Mouse (Mus musculus) thymus, postnatal 36 days (tissue): ENCODE data around the gene Smarcal1.

Source experiments
- DNase-seq, 2 experiments: peaks; one replicate each; pipeline ENCODE4 v3.0.0; 2022; ENCODE audit warnings: mixed read lengths in 2 of 2

Smarcal1 gene

GRCm38 (mm10) chr1:72592350-72592749 lies 9.3 kb downstream of the Smarcal1 start:
- no peak for DNase-seq

DNA sequence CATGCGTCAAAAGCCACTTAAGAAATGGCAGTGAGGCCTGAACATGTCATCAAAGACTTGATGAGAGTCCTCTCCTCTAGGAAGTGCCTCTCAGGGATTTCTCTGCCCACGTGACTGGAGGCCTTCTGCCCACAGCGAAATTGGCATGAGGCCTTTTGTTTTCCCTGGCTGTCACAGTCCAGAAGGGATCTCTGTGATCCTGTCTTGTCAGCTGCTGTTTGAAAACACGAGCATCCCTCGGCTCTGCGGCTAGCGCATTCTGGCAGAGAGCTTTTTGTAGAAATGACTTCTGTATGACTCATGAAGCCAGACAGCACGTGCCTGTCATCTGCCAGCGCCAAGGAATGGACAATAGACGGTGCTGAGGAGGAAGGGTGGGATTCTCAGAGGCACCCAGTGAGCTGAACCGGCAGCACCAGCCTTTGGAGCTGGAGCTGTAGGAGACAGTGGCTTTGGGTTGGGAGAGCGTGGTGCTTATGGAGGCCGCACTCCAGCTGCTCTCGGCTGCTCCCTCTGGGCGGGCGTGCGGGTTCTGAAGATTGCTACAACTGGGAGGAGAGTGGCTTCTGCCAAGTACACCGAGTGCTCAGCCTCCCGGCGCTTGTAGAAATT lies 10.4 kb downstream of the Smarcal1 start:
- no peak for DNase-seq

DNA sequence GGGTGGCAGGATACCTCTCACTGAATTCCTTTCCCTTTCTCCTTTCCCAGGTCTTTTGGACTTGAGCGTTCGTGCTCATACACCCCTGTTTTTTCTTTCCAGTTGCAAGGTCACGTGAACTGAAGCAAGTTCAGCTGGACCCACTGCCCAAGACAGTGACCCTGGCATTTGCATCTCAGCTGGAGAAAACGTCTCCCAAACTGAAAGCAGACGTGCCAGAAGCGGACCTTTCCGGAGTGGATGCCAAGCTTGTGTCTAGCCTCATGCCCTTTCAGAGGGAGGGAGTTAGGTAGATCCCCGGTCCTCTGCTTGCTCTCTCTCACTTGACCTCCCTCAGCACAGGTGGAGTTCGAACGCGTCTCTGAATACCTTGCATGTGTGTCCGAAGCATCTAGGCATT lies 12.6 kb downstream of the Smarcal1 start:
- no peak for DNase-seq

DNA sequence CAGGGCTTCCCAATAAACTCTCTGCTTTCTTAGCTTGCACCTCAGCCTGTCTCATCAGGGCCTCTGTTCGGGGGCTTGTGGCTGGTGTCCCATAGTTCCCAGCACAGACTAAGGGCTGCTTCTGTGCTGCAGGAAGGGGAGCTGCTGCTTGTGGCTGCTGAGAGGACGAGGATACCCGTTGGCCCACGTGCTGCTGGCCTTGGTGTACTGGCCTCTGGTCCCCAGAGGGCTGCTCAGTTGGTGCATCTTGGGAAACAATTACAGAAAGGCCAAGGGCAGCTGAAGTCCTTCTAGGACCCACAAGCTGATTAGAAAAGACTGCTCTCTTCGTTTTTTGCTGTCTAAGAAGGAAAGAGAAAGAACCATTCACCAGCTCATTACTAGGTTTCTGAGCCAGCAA lies 13.2 kb downstream of the Smarcal1 start:
- DNase-seq: no peak

GRCm38 (mm10) chr1:72599146-72600101 lies 16.4 kb downstream of the Smarcal1 start:
- no peak for DNase-seq

DNA sequence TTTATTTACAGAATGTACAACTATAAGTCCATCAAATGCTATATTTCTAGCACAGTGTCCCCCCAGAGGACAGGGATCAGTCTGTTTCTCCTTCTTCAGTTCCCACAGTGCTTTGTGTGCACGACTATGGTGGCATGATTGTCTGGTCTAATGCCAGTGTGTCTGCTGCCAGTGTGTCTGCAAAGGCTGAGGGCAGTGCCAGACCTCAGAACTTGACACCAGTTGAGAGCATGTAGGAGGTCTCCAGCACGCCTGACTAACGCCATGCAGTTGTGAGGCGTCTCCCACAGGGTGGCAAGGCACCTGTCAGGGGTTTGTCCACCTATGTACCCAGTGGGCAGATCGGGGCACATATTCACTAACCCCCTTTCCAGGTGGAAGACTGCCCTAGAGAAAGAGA lies 17.7 kb downstream of the Smarcal1 start:
- DNase-seq: no peak

GRCm38 (mm10) chr1:72601233-72601632 lies 18.2 kb downstream of the Smarcal1 start:
- DNase-seq: no peak

DNA sequence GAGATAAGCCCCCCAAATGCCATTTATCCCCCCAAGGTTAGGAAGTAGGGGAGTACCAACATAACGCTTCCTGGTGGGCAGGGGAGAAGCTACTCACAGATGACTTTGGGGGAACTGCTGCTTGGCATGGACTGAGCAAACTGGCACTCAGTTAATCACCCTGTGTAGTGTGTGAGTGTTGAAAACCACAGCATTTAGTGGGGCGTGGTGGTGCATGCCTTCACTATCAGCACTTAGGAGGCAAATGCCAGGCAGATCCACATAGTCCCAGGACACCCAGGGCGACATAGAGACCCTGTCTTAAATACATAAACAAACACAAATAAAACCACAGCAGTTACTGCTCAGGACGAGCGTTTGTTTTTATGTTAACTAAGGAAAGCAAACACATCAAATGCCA lies 19.1 kb downstream of the Smarcal1 start:
- no peak for DNase-seq

DNA sequence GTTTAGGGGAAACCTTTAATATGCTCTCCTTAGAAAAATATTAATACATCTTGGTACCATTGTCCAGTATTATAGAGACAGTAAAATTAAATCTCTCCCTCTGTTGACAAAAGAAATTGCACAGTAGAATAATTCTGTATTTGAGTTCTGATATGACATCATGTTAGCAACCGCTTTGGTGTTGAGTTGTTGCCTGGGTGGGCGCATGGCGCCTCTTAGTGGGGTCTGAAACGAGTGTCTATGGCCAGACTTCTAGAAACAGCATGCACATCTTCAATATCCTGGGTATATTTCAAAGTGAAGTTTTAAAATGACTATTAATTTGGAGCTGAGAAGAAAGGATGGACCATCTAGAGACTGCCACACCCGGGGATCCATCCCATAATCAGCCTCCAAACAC lies 19.8 kb downstream of the Smarcal1 start:
- no peak for DNase-seq

- no peak for DNase-seq
Measured at GRCm38 (mm10) chr1:72606186-72606673, 23.2 kb downstream of the Smarcal1 start.

GRCm38 (mm10) chr1:72609129-72609528 lies 26.1 kb downstream of the Smarcal1 start:
- no peak for DNase-seq

- no peak for DNase-seq
Measured at GRCm38 (mm10) chr1:72609887-72610877, 27.1 kb downstream of the Smarcal1 start.

- no peak for DNase-seq
Measured at GRCm38 (mm10) chr1:72612172-72612571, 29.1 kb downstream of the Smarcal1 start.

DNA sequence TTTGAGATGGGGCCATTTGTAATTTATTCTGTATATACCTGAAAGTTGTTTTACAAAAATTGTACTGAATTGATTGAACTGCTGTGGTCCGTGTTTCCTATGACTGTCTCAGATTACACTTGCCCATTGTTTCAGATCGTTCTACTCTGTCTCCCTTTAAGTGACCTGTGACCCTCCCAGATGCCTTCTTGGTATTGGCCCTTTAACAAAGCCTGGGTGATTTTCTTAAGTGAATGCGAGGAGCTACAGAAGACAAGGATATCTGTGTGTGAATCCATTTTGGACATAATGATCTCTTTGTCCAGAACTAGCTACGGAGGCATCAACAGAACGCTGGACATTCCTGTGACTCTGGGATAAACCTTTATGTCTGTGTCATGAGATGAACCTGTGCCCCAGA lies 52.2 kb downstream of the Smarcal1 start:
- DNase-seq: no peak

GRCm38 (mm10) chr1:72640658-72641410 lies 57.8 kb downstream of the Smarcal1 start:
- no peak for DNase-seq

DNA sequence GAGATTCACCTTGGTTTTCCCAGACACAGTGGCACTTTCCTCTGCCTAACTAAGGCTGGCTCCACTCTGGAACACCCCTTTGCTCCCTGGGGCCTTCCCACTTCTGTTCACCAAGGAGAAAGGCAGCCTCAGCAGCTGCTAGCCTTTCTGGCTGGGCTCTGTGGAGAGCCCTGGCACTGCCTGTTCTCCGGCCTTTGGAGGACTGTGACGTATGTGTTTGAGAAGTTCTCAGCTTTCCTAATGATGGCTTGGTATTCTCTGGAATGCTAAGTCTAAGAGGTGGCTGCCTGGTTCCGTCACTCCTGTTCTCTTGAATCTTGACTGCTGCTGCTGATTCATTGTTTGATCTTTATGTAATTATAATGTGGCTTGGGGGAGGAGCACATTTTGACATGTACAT lies 90.0 kb downstream of the Smarcal1 start:
- no peak for DNase-seq
